Mouse (Mus musculus) adrenal gland, adult 2 months (tissue): Measurements from ENCODE around the gene Vps11. TPM values are rescaled to one million over a fixed set of nuclear protein-coding genes. Genes with fewer than 3 reads are reported as not detected.
"Not testable (repeated sequence)": the region's sequence is repeated elsewhere in the genome, so short reads cannot be mapped to it uniquely, and the experiment has no call there.

ENCODE experiments used
- DNase-seq: peaks from one replicate; pipeline ENCODE4 v3.0.0; 2021
- long read RNA-seq: library from polyadenylated mRNA; stranded (forward); transcript quantifications from one replicate; pipeline ENCODE4 v2.0.0, GENCODE M21; 2021
- polyA plus RNA-seq: library from polyadenylated mRNA; depleted of rRNA; stranded (reverse); fragments of >200 nt; gene quantifications from 2 replicates; pipeline ENCODE4 v1.2.3, GENCODE M21; 2012; rRNA removed
- total RNA-seq, 2 experiments: library from RNA; stranded (reverse); gene quantifications; 2 replicates each; pipeline ENCODE4 v1.2.3; 2021

The Vps11 gene
- total RNA-seq (10 to 100 TPM; 57.9 to 58.4 TPM), polyA plus RNA-seq (32.2 and 39.4 TPM in 2 replicates)
- long read RNA-seq, transcript Vps11-201 (16 exons, 3,536 nt), result major isoform, 102 of 130 reads
- long read RNA-seq, partial matches to known transcripts, result 16 of 130 reads
- long read RNA-seq, other reads (novel, unspliced or antisense), result 12 of 130 reads

DNA sequence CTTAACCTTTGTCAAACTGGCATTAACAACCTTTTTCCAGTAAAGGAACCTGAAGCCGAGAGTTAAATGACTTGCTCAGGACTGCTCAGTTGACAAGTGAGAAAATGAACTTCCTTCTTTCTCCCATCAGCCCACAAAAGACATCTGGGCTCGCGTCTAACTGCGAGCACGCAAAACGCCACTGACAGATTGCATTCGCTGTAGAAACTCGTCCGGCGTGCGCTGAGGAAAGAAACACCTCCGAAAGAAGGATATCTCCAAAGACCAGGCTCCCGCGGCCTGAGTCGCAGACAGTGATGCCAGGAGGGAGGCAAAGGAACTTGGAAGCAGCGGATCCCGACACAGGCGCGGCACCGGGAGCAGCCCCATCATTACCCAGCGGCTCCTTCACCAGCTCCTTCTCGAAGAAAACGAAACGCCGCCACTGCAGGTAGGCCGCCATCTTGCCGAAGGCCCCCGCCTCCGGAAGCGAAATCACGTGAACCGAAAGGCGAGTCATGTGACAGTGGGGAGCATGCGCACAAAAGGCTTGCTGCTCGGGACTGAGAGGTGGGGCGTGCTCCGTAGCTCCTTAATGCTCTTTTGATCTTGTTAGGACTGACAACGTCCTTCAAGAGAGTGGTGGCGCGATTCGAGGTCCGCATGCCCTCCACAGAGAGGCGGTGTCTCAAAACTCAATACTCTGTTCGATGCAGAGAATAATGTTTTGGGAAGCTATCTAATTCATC, at the start of gene Vps11:
TSS of gene Vps11 (minus strand) at position 481 of the 728 bp plus-strand sequence.
- DNase-seq, result peak; percentile 96

GRCm38 (mm10) chr9:44410647-44411336, 49.3 kb upstream of the Vps11 start:
- DNase-seq, result no peak

DNA sequence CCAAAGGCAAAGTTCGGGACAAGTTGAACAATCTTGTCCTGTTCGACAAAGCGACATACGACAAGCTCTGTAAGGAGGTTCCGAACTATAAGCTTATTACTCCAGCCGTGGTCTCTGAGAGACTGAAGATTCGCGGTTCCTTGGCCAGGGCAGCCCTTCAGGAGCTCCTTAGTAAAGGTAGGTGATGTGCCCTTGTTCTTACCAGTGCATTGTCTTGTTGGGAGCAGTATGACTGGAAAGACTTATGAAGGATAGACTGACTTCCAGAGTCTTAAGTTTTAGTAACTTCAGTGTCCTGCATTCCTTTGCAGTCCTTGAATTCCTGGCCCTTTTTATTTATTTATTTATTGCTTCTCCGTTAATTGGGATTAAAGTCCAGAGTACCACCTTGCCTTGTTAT, 47.2 kb upstream of the Vps11 start:
- not testable (repeated sequence) for DNase-seq

- DNase-seq, result no peak
Measured at GRCm38 (mm10) chr9:44407752-44408097, 46.3 kb upstream of the Vps11 start.

DNA sequence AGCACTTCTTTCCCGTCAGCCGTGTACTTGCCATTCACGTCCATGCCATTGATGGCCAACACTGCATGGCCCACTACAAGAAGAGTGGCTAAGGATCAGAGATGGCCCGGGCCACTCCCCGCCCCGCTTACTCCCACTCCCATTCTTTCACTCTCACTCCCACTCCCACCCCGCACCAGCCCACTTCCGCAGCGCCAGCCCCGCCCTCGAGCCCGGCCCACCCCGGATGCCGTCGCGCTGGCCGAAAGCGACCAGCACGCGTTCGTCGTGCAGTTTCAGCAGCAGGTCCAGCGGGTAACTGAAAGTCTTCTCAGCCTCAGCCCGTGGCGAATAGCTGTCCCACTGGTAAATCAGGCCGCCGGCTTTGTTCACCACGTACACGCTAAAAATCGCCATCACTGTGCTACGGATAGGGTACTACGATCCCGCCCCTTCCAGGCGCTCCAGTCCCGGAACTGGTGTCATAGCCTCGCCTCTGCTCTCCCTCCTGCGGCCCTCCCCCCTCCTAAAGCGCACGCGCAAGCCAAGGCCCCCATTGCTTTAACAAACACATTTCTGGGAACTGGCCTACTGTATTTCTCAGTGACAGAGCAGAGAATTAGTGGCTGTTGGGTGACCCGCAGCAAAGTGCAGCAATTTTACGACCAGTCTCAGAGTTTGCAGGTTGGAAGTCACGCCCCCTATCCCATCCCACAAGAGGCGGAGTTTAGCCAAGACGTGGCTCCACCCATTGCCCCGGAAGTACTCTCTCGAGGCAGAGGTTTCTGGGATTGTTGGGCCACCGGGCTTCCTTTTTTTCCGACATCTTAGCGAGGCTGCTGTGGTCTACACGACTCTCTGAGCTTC, 45.7 kb upstream of the Vps11 start, which contains the start of the genes Rps25 and Trappc4:
TSS of gene Rps25 (plus strand) at position 234 of the 846 bp plus-strand sequence.
TSS of gene Trappc4 (minus strand) at position 695 of the 846 bp plus-strand sequence.
- DNase-seq, result peak; percentile 94

GRCm38 (mm10) chr9:44405011-44405410, 43.5 kb upstream of the Vps11 start:
- DNase-seq, result no peak

DNA sequence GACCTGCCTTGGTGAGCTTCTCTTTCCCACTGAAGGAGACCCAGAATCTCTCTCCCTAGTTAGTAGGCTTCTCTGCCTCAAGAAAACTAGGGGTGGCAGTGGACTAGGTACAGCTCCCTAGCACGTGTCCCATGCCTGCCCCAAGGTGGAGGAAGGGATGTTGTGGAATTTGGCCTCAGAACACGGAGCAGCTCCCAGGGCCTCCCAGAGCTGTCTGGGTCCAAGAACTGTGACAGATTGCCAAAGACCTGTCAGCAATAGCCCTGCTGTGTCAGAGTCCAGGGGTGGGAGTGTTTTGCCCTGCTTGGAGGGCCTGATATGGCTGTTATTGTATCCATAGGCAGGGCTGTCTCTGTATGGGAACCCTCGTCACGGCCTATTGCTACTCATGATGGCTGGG, 39.6 kb upstream of the Vps11 start:
- DNase-seq, result peak; percentile 44

DNA sequence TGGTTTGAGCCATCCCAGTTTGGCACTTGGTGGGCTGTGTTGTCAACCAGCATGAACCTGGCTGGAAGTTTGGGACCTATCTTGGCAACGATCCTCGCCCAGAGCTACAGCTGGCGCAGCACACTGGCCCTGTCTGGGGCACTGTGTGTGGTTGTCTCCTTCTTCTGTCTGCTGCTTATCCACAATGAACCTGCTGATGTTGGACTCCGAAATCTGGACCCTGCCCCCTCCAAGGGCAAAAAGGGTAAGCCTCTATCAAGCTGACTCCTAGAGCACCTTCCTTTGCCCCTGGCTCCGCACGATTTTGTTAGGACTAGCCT, 38.3 kb upstream of the Vps11 start:
- no peak for DNase-seq

GRCm38 (mm10) chr9:44399114-44399794, 37.8 kb upstream of the Vps11 start:
- no peak for DNase-seq

- no peak for DNase-seq
Measured at GRCm38 (mm10) chr9:44398551-44398950, 37.1 kb upstream of the Vps11 start.

DNA sequence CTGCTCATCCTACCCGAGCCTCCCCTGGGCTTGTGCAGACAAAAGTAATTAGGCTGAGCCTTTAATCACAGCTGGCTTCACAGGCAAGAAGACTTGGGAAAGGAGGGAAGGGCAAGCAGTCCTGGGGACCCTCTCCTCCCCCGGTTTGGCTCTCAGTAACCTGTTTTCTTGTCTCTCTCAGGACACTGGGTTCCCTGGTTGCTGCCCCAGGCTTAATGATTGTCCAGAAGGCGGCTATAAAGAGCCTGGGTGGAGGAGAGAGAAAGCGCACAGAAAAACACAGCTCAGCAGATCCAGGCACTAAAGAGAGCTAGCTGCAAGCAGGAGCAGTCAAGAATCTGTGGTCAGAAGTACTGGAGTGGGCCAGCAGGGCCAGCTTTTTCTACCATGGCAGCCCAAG, 36.6 kb upstream of the Vps11 start:
- peak; percentile 26 for DNase-seq

GRCm38 (mm10) chr9:44396684-44397411, 35.4 kb upstream of the Vps11 start, which contains the start of gene Slc37a4:
Gene Slc37a4 (plus strand): TSS chr9:44396852.
- DNase-seq, result peak; percentile 99

DNA sequence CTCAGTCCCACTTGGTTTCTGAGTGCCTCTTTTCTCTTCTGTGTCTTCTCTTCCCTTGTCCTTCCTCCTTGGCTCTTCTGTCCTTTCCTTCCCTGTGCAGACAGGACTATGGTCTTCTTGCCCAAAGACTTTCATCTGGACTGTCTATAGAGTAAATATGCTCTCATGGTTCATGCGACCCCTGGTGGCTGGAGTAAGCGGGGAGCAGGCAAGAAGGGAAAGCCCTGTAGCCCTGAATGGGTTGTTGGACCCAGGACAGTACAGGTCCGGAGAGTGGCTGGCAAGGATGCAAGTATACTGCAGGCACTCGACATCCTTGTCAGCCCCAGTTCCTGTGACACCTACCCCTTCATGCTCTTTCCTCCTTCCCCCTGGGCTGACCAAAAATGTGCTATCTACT, 30.0 kb upstream of the Vps11 start:
- peak; percentile 70 for DNase-seq

DNA sequence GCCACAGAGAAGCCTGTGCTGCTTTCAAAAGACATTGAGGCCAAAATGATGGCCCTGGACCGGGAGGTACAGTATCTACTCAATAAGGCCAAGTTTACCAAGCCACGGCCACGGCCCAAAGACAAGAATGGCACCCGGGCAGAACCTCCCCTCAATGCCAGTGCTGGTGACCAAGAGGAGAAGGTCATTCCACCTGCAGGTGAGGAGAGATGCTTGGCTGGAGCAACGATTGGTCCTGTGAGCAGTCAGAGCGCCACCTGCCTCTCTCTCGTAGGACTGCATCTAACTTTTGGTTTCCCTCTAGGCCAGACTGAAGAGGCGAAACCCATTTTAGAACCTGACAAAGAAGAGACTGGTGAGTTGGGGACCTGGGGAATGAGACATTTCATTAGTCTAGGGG, 27.8 kb upstream of the Vps11 start:
- DNase-seq, result peak; percentile 44

DNA sequence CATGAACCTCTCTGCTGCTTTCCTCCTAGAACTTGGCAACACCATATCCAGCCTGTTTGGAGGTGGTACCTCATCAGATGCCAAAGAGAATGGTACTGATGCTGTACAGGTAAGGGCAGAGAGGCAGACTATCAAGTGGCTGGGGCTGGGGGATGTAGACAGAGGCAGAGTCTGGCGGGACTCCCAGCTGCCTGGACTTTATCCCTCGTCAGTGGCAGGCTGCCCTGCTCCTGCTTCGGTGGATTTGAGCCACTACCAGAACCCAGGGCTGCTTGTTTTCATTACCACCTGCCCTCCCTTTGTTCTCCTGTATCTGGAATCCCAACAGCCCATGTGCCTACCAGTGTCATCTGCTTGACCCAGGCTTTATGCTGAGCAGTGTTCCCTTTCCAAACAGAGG, 25.8 kb upstream of the Vps11 start:
- no peak for DNase-seq

GRCm38 (mm10) chr9:44384596-44384995, 23.1 kb upstream of the Vps11 start:
- DNase-seq, result no peak

DNA sequence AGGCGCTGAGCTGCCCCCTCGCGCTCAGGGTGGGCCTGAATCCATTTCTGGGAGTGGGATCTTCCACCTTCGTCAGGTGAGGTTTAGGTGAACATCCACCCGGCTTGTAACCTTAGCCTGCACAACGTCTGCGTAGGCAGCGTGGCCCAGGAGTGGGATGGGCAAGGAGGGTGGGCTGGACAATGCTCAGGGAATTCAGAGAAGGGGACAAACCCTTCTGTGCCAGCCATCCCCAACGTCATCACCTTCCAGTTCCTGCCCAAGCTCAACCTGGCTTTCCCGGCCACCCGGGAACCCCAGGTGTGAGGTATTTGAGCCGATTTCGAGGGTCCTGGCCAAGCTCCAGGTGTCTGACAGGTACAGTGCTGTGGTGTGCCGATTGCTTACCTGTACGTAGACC, 18.4 kb upstream of the Vps11 start:
- DNase-seq, result no peak

DNA sequence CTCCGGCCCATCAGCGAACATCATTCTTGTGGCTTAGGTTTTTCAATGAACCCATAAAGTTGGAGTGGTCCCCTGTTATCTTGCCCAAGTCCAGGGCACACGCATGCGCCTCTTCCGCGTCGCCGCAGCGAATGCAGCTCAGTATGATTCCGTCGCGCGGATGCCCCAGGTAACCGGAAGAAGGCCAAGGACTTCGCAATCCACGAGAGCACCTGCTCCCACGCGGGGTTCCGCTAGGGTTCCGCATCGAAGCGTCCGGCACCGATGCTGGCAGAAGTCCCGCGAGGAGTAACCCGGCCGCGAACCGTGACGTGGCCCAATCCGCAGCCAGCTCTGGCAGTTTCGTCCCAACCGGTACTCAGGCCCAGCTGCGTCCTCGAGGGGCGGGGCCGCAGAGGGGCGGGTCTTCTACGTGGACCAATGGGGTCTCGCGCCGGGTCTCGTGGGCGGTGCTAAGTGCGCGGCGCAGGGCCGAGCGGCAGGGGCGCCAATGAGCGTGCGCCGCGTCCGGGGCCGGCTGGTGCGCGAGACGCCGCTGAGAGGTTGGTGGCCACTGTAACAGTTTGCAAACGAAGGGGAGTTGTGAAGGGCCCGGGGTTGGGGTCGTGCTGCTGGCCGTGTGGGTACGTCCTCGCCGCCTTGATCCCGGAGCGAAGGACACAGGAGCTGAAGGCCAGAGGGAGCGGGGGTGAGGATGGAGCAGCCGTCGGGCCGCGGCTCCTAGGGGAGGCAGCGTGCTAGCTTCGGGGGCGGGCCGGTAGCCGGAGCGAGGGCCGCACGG, 17.8 kb upstream of the Vps11 start, which contains the start of gene Hyou1:
TSS of gene Hyou1 (plus strand) at position 437 of the 781 bp plus-strand sequence.
- peak; percentile 100 for DNase-seq

DNA sequence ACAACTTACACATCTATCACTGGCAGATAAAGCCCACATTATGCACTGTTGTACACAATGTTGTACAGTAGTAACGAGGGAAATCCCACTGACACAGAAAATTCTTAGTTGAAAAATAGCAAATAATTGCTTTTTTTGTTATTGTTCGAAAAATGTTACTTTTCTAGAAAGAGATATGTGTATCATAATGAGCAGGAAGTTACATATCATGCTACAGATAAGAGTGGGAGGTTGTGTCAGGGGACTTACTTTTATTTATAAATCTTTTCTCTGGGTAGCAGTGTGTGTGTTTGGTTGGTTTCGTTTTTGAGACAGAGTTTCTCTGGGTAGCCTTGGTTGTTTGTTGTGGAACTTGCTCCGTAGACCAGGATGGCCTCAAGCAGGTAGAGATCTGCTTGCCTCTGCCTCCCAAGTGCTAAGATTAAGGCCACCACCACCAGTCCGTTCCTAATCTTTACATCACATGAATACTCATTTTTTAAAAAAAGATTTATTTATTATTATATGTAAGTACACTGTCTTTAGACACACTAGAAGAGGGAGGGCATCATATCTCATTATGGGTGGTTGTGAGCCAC, 16.8 kb upstream of the Vps11 start:
- DNase-seq, result no peak

- not testable (repeated sequence) for DNase-seq
Measured at GRCm38 (mm10) chr9:44377335-44377734, 15.9 kb upstream of the Vps11 start.
